Mouse (Mus musculus): ENCODE results near the gene Ccdc130.

- TF ChIP-seq POLR2A (IDR thresholded peaks at IDR 0.05; ENCODE audit: control insufficient read depth in 1 of 2, insufficient read depth in 1 of 2, low read depth in 1 of 2, low read length in 2 of 2, poor library complexity in 1 of 2) (no peak), MAX (IDR thresholded peaks at IDR 0.05; ENCODE audit: low read length) (no peak), CTCF (IDR thresholded peaks at IDR 0.05 in 2 of 3, conservative IDR thresholded peaks at IDR 0.05 in 1 of 3; ENCODE audit: control insufficient read depth in 1 of 3, insufficient read depth in 1 of 3, low read depth in 2 of 3, low read length in 3 of 3, poor library complexity in 1 of 3, severe bottlenecking in 1 of 3) (no peak)
These were observed 27.0 kb upstream of the Ccdc130 start for GRCm38 (mm10) chr8:84297029-84297785.

Measured in MEL (cell line).